13 mouse cellular contexts compared by ENCODE assay signal in genomic region chr5:5341611-5342010, GRCm38 (mm10).
DNase-seq lines count a peak whose midpoint lies in the region; ATAC-seq and TF ChIP-seq lines count a peak whose summit lies in the region.
"Had no signal": no experiment of that assay in that cellular context is flagged by ENCODE, and none has a peak within 500 bp of the region (broad histone marks: within the 10 kb centered on the region; RNA-seq: fewer than 3 reads in every experiment).

No protein-coding gene starts in this region.

- WGBS in hindbrain, embryonic 12.5 days: 92% methylated on average over 8 of the region's 8 CpGs
- 67% methylated on average over 8 of the region's 8 CpGs for WGBS in hindbrain, postnatal 0 days
- WGBS in neural tube, embryonic 13.5 days: 88% methylated on average over 8 of the region's 8 CpGs
- WGBS in neural tube, embryonic 15.5 days: 80% methylated on average over 8 of the region's 8 CpGs
- WGBS in forebrain, embryonic 16.5 days: 66% methylated on average over 8 of the region's 8 CpGs

- H3K9me3 ChIP-seq in hindbrain, embryonic 12.5 days (replicated peaks): no peaks in the 10 kb centered on the region; the same call in 1 of the 2 replicates
- H3K9me3 ChIP-seq in hindbrain, postnatal 0 days (ENCODE audit: low read length): no peaks in the 10 kb centered on the region
- no peaks in the 10 kb centered on the region for H3K9me3 ChIP-seq in neural tube, embryonic 13.5 days
- H3K9me3 ChIP-seq in neural tube, embryonic 15.5 days (replicated peaks): no peaks in the 10 kb centered on the region
- no peaks in the 10 kb centered on the region for H3K9me3 ChIP-seq in forebrain, embryonic 16.5 days (ENCODE audit: control insufficient read depth, low read length)
- H3K9me3 ChIP-seq: limb, embryonic 15.5 days had no signal

- H3K4me1 ChIP-seq in hindbrain, embryonic 12.5 days: peaks cover 25% of the 10 kb centered on the region
- H3K4me1 ChIP-seq in hindbrain, postnatal 0 days (ENCODE audit: insufficient read depth, low read length): peaks cover 11% of the 10 kb centered on the region; the same call in 1 of the 2 replicates
- peaks cover 28% of the 10 kb centered on the region for H3K4me1 ChIP-seq in neural tube, embryonic 13.5 days (replicated peaks)
- H3K4me1 ChIP-seq in neural tube, embryonic 15.5 days: peaks cover 25% of the 10 kb centered on the region
- peaks cover 25% of the 10 kb centered on the region for H3K4me1 ChIP-seq in forebrain, embryonic 16.5 days (replicated peaks; ENCODE audit: control insufficient read depth, insufficient read depth, low read length)

- H3K9ac ChIP-seq in hindbrain, embryonic 12.5 days: no peak overlapping the region
- H3K9ac ChIP-seq in hindbrain, postnatal 0 days (replicated peaks; ENCODE audit: low read length): no peak overlapping the region
- no peak overlapping the region for H3K9ac ChIP-seq in neural tube, embryonic 13.5 days
- no peak overlapping the region for H3K9ac ChIP-seq in neural tube, embryonic 15.5 days (replicated peaks)
- H3K9ac ChIP-seq in forebrain, embryonic 16.5 days (replicated peaks; ENCODE audit: low read depth, low read length): no peak overlapping the region
- H3K9ac ChIP-seq: limb, embryonic 15.5 days had no signal

- H3K27ac ChIP-seq in hindbrain, embryonic 12.5 days: peak overlapping the region; percentile 52; the same call in 1 of the 2 replicates
- no peak overlapping the region for H3K27ac ChIP-seq in hindbrain, postnatal 0 days
- H3K27ac ChIP-seq in neural tube, embryonic 13.5 days (replicated peaks): peak overlapping the region; percentile 84; the same call in 1 of the 2 replicates
- no peak overlapping the region for H3K27ac ChIP-seq in neural tube, embryonic 15.5 days (replicated peaks)
- no peak overlapping the region for H3K27ac ChIP-seq in forebrain, embryonic 16.5 days (ENCODE audit: low read length)

- H3K4me3 ChIP-seq in hindbrain, embryonic 12.5 days: no peak overlapping the region
- H3K4me3 ChIP-seq in hindbrain, postnatal 0 days (ENCODE audit: low read length): no peak overlapping the region
- H3K4me3 ChIP-seq in neural tube, embryonic 13.5 days: no peak overlapping the region
- H3K4me3 ChIP-seq in neural tube, embryonic 15.5 days (replicated peaks): no peak overlapping the region
- H3K4me3 ChIP-seq in forebrain, embryonic 16.5 days (replicated peaks; ENCODE audit: low read length): no peak overlapping the region
- H3K4me3 ChIP-seq: limb, embryonic 15.5 days had no signal

- ATAC-seq in hindbrain, embryonic 12.5 days (ENCODE audit: low FRiP score): no peak
- ATAC-seq in hindbrain, postnatal 0 days: no peak
- no peak for ATAC-seq in neural tube, embryonic 13.5 days (ENCODE audit: low read depth)
- no peak for ATAC-seq in neural tube, embryonic 15.5 days (ENCODE audit: low FRiP score)
- ATAC-seq in forebrain, embryonic 16.5 days: peak; percentile 41; the same call in 1 of the 2 replicates
- no peak for ATAC-seq in granulocyte monocyte progenitor cell, adult 5-6 weeks (replicated peaks; ENCODE audit: poor library complexity, severe bottlenecking)
- ATAC-seq: intestine, postnatal 0 days had no signal

- H3K4me2 ChIP-seq in hindbrain, embryonic 12.5 days (replicated peaks): no peak overlapping the region
- no peak overlapping the region for H3K4me2 ChIP-seq in hindbrain, postnatal 0 days (ENCODE audit: low read depth, low read length)
- H3K4me2 ChIP-seq in neural tube, embryonic 13.5 days: no peak overlapping the region
- H3K4me2 ChIP-seq in neural tube, embryonic 15.5 days: no peak overlapping the region
- no peak overlapping the region for H3K4me2 ChIP-seq in forebrain, embryonic 16.5 days (ENCODE audit: low read length)
- H3K4me2 ChIP-seq: limb, embryonic 15.5 days had no signal

- no peak for DNase-seq in hindbrain, postnatal 0 days (ENCODE audit: low spot score)
- no peak for DNase-seq in layer of hippocampus, postnatal 36 days
- DNase-seq: cerebellum, adult 9-11 months; kidney, postnatal 4 days had no signal

- H3K27me3 ChIP-seq in hindbrain, embryonic 12.5 days: no peaks in the 10 kb centered on the region
- H3K27me3 ChIP-seq in hindbrain, postnatal 0 days (ENCODE audit: insufficient read depth, low read length): no peaks in the 10 kb centered on the region
- H3K27me3 ChIP-seq in neural tube, embryonic 13.5 days: no peaks in the 10 kb centered on the region
- no peaks in the 10 kb centered on the region for H3K27me3 ChIP-seq in neural tube, embryonic 15.5 days (replicated peaks)
- H3K27me3 ChIP-seq in forebrain, embryonic 16.5 days (replicated peaks; ENCODE audit: control insufficient read depth, insufficient read depth, low read length): no peaks in the 10 kb centered on the region
- H3K27me3 ChIP-seq: CH12.LX; limb, embryonic 15.5 days; Patski had no signal

- TF ChIP-seq CTCF in hindbrain, postnatal 0 days (IDR thresholded peaks at IDR 0.05; ENCODE audit: low read depth): no peak

- H3K36me3 ChIP-seq in hindbrain, embryonic 12.5 days: no peaks in the 10 kb centered on the region
- no peaks in the 10 kb centered on the region for H3K36me3 ChIP-seq in hindbrain, postnatal 0 days (ENCODE audit: insufficient read depth, low read length)
- no peaks in the 10 kb centered on the region for H3K36me3 ChIP-seq in neural tube, embryonic 13.5 days
- no peaks in the 10 kb centered on the region for H3K36me3 ChIP-seq in neural tube, embryonic 15.5 days
- no peaks in the 10 kb centered on the region for H3K36me3 ChIP-seq in forebrain, embryonic 16.5 days (ENCODE audit: control insufficient read depth, insufficient read depth)
- H3K36me3 ChIP-seq: limb, embryonic 15.5 days had no signal

Comparison
In these comparisons a context has a peak if more than half of its experiments do, and no peak if none do; other contexts are left out.
1. H3K27ac ChIP-seq: peak in hindbrain, embryonic 12.5 days (single experiment) and neural tube, embryonic 13.5 days (single experiment); none in hindbrain, postnatal 0 days (single experiment), neural tube, embryonic 15.5 days (single experiment) and forebrain, embryonic 16.5 days (single experiment).